Comparison of ENCODE assay signal across 22 mouse cellular contexts in the genomic region with DNA sequence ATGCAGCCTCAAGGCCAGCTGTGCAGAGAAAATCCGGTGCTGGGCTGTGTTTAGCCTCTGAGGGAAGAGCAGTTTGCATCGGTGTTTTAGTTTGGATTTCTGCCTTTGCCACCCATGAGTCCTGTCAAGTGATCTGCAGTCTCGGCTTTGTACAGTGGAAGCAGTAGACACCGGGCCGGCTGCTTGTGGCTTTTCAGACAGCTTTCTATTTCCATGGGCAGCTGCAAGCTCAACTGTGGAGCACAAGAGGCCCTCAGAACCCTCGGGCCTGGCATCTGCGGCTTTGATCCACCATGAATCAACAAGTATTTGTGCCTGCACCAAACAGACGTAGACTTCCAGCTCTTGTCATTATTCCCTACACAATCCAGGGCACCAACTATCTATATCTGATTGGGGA. TPM values are rescaled to one million over a fixed set of nuclear protein-coding genes. Genes with fewer than 3 reads are reported as not detected.
"Had no signal": no experiment of that assay in that cellular context is flagged by ENCODE, and none has a peak within 500 bp of the region (broad histone marks: within the 10 kb centered on the region; RNA-seq: fewer than 3 reads in every experiment).

No protein-coding gene starts in this region.

- DNase-seq: liver; liver, embryonic 13.5 days; liver, postnatal 0 days; lung, adult 2 months; lung, postnatal 14 days; lung, postnatal 36 days; retina, postnatal 1 day; right cerebral cortex, adult 18-20 months; right cerebral cortex, postnatal 25 days; right cerebral cortex, postnatal 4 days; spleen, adult 18-20 months; thymus, adult 18-20 months had no signal

- H3K4me3 ChIP-seq: liver, embryonic 13.5 days; liver, embryonic 15.5 days; lung, embryonic 15.5 days; megakaryocyte, embryonic 14.5 days; midbrain, embryonic 13.5 days; midbrain, embryonic 15.5 days; neural tube, embryonic 13.5 days; neural tube, embryonic 15.5 days had no signal

- H3K27me3 ChIP-seq: liver, embryonic 13.5 days; liver, embryonic 15.5 days; megakaryocyte, embryonic 14.5 days; midbrain, embryonic 13.5 days; midbrain, embryonic 15.5 days; neural tube, embryonic 13.5 days; neural tube, embryonic 15.5 days had no signal

- H3K4me2 ChIP-seq: liver, embryonic 11.5 days; liver, embryonic 13.5 days; liver, embryonic 15.5 days; lung, embryonic 15.5 days; midbrain, embryonic 11.5 days; midbrain, embryonic 13.5 days; midbrain, embryonic 15.5 days; neural tube, embryonic 13.5 days; neural tube, embryonic 15.5 days had no signal

RNA-seq across cellular contexts. Expression of a gene that starts 14.5 kb away (rescaled TPM):
- polyA plus RNA-seq: macrophage had no signal

RNA-seq across cellular contexts. Expression of a gene that starts 38.3 kb away (rescaled TPM):
- polyA plus RNA-seq: liver, embryonic 13.5 days; liver, embryonic 15.5 days; liver, postnatal 0 days; macrophage had no signal
